Mouse (Mus musculus): ENCODE results near the gene Myrf. TPM values are rescaled to one million over a fixed set of nuclear protein-coding genes. Genes with fewer than 3 reads are reported as not detected.

Myrf gene
- polyA plus RNA-seq, 2 experiments: 3.5 to 6.4 TPM

GRCm38 (mm10) chr19:10280771-10281540 is 40.4 kb upstream of the Myrf start:
- no peak overlapping the region for H3K9ac ChIP-seq (replicated peaks)
- 0 out of 4 replicates have a peak, but pooled peaks cover 0 to 5% of the 10 kb centered on the region in 2 experiments for H3K4me1 ChIP-seq (replicated peaks; ENCODE audit: control insufficient read depth in 2 of 2, insufficient read depth in 2 of 2, low read length in 1 of 2)
- no peak overlapping the region for H3K27ac ChIP-seq
- TF ChIP-seq EP300 (IDR thresholded peaks at IDR 0.05; ENCODE audit: low read depth): no peak
- no peak for TF ChIP-seq CTCF (IDR thresholded peaks at IDR 0.05; ENCODE audit: low read depth)
- H3K9me3 ChIP-seq (ENCODE audit: control insufficient read depth, low read length): no peaks in the 10 kb centered on the region
- H3K36me3 ChIP-seq (replicated peaks; ENCODE audit: control insufficient read depth, insufficient read depth, low read depth): no peaks in the 10 kb centered on the region
- H3K27me3 ChIP-seq (ENCODE audit: control insufficient read depth, insufficient read depth, low read length): no peaks in the 10 kb centered on the region
- WGBS (ENCODE audit: insufficient replicate concordance): 40% methylated on average over 14 of the region's 14 CpGs
- DNase-seq (ENCODE audit: low read depth in 3 of 3, low spot score in 3 of 3): no peak
- H3K4me2 ChIP-seq (ENCODE audit: low read depth): no peak overlapping the region
- no peak for ATAC-seq (ENCODE audit: insufficient read depth)
- H3K4me3 ChIP-seq (ENCODE audit: insufficient read depth in 1 of 2, low read depth in 2 of 2, low read length in 2 of 2): no peak overlapping the region

DNA sequence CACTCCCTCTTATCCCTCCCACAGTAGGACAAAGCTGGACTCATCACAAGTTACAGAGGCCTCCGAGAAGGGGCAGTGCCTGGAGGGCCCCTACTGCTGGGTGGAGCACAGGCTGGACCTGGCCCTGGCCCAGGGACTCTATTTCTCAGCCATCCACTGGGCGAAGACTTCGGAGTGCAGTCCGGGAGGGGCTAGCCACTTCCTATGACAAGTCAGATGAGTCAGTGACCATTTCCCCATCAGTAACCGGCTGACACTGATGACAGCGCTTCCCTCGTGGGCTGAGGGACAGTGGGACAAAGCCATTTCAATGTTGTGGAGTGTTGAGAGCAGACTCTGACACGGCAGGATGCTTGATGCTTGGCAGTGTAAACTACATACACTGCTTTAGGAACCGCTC is 39.1 kb upstream of the Myrf start:
- Histone ChIP-seq H3K9me3 (ENCODE audit: control insufficient read depth, low read length) (no peaks in the 10 kb centered on the region), H3K36me3 (replicated peaks; ENCODE audit: control insufficient read depth, insufficient read depth, low read depth) (no peaks in the 10 kb centered on the region), H3K27me3 (ENCODE audit: control insufficient read depth, insufficient read depth, low read length) (no peaks in the 10 kb centered on the region), H3K4me1 (replicated peaks; ENCODE audit: control insufficient read depth in 2 of 2, insufficient read depth in 2 of 2, low read length in 1 of 2) (0 out of 4 replicates have a peak, but pooled peaks cover 0 to 5% of the 10 kb centered on the region in 2 experiments), H3K9ac (replicated peaks) (no peak overlapping the region), H3K4me3 (ENCODE audit: insufficient read depth in 1 of 2, low read depth in 2 of 2, low read length in 2 of 2) (no peak overlapping the region), H3K4me2 (ENCODE audit: low read depth) (no peak overlapping the region), H3K27ac (no peak overlapping the region)
- 32% methylated on average over 9 of the region's 9 CpGs for WGBS (ENCODE audit: insufficient replicate concordance)
- ATAC-seq (ENCODE audit: insufficient read depth) (no peak), DNase-seq (ENCODE audit: low read depth in 3 of 3, low spot score in 3 of 3) (no peak)
- TF ChIP-seq EP300 (IDR thresholded peaks at IDR 0.05; ENCODE audit: low read depth) (no peak), CTCF (IDR thresholded peaks at IDR 0.05; ENCODE audit: low read depth) (no peak)

DNA sequence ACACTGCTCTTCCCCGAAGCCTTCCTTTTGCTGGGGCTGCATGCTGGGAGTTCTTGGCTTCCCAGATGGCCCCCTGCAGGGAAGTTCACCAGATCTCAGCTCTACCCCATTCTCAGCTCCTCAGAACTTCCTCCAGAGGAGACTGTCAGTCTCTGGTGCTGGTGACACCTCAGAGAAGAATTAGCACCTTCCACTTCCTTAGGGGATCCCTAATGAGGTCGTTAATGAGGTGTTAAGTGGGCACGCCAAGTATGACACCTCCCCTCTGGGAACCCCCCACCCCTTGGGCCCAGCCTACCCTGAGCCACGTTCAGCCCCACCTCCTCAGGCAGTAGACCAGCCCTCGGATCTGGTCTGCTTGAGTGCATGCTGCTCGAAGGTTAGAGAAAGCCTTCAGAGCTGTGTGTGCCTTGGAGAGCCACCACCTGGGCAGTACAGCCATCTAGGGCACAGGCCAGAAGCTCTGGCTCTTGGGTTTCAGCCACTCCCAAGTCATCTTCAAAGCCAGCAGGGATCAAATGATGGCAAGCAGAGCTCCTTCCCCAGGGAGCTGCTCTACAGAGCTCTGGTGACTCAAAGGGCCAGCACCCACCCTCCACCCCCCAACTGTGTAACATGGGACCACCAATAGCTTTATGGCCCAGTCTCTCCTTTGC is 38.2 kb upstream of the Myrf start:
- TF ChIP-seq EP300 (IDR thresholded peaks at IDR 0.05; ENCODE audit: low read depth) (no peak), CTCF (IDR thresholded peaks at IDR 0.05; ENCODE audit: low read depth) (no peak)
- WGBS (ENCODE audit: insufficient replicate concordance): 30% methylated on average over 6 of the region's 6 CpGs
- no peaks in the 10 kb centered on the region for H3K36me3 ChIP-seq (replicated peaks; ENCODE audit: control insufficient read depth, insufficient read depth, low read depth)
- H3K4me3 ChIP-seq (ENCODE audit: insufficient read depth in 1 of 2, low read depth in 2 of 2, low read length in 2 of 2): no peak overlapping the region
- H3K4me1 ChIP-seq (replicated peaks; ENCODE audit: control insufficient read depth in 2 of 2, insufficient read depth in 2 of 2, low read length in 1 of 2): 0 out of 4 replicates have a peak, but pooled peaks cover 0 to 5% of the 10 kb centered on the region in 2 experiments
- no peaks in the 10 kb centered on the region for H3K27me3 ChIP-seq (ENCODE audit: control insufficient read depth, insufficient read depth, low read length)
- DNase-seq (ENCODE audit: low read depth in 3 of 3, low spot score in 3 of 3) (no peak), ATAC-seq (ENCODE audit: insufficient read depth) (no peak)
- H3K27ac ChIP-seq: no peak overlapping the region
- H3K9me3 ChIP-seq (ENCODE audit: control insufficient read depth, low read length): no peaks in the 10 kb centered on the region
- no peak overlapping the region for H3K9ac ChIP-seq (replicated peaks)
- no peak overlapping the region for H3K4me2 ChIP-seq (ENCODE audit: low read depth)

GRCm38 (mm10) chr19:10277759-10278158 is 37.2 kb upstream of the Myrf start:
- WGBS (ENCODE audit: insufficient replicate concordance): 39% methylated on average over 5 of the region's 5 CpGs
- H3K9me3 ChIP-seq (ENCODE audit: control insufficient read depth, low read length): no peaks in the 10 kb centered on the region
- H3K9ac ChIP-seq (replicated peaks): no peak overlapping the region
- H3K27me3 ChIP-seq (ENCODE audit: control insufficient read depth, insufficient read depth, low read length): no peaks in the 10 kb centered on the region
- no peak overlapping the region for H3K4me3 ChIP-seq (ENCODE audit: insufficient read depth in 1 of 2, low read depth in 2 of 2, low read length in 2 of 2)
- no peak overlapping the region for H3K4me2 ChIP-seq (ENCODE audit: low read depth)
- H3K27ac ChIP-seq: no peak overlapping the region
- no peak for TF ChIP-seq EP300 (IDR thresholded peaks at IDR 0.05; ENCODE audit: low read depth)
- TF ChIP-seq CTCF (IDR thresholded peaks at IDR 0.05; ENCODE audit: low read depth): no peak
- H3K4me1 ChIP-seq (replicated peaks; ENCODE audit: control insufficient read depth in 2 of 2, insufficient read depth in 2 of 2, low read length in 1 of 2): 0 out of 4 replicates have a peak, but pooled peaks cover 0 to 5% of the 10 kb centered on the region in 2 experiments
- ATAC-seq (ENCODE audit: insufficient read depth) (0 out of 2 replicates have a peak, but pooled peaks have one; percentile 41), DNase-seq (ENCODE audit: low read depth in 3 of 3, low spot score in 3 of 3) (no peak)
- no peaks in the 10 kb centered on the region for H3K36me3 ChIP-seq (replicated peaks; ENCODE audit: control insufficient read depth, insufficient read depth, low read depth)

GRCm38 (mm10) chr19:10277331-10277730 is 36.8 kb upstream of the Myrf start:
- 0 out of 4 replicates have a peak, but pooled peaks cover 0 to 5% of the 10 kb centered on the region in 2 experiments for H3K4me1 ChIP-seq (replicated peaks; ENCODE audit: control insufficient read depth in 2 of 2, insufficient read depth in 2 of 2, low read length in 1 of 2)
- H3K27me3 ChIP-seq (ENCODE audit: control insufficient read depth, insufficient read depth, low read length): no peaks in the 10 kb centered on the region
- DNase-seq (ENCODE audit: low read depth in 3 of 3, low spot score in 3 of 3): no peak
- H3K4me2 ChIP-seq (ENCODE audit: low read depth): no peak overlapping the region
- H3K9me3 ChIP-seq (ENCODE audit: control insufficient read depth, low read length): no peaks in the 10 kb centered on the region
- WGBS (ENCODE audit: insufficient replicate concordance): 13% methylated on average over 17 of the region's 17 CpGs
- no peak overlapping the region for H3K4me3 ChIP-seq (ENCODE audit: insufficient read depth in 1 of 2, low read depth in 2 of 2, low read length in 2 of 2)
- H3K9ac ChIP-seq (replicated peaks): no peak overlapping the region
- TF ChIP-seq CTCF (IDR thresholded peaks at IDR 0.05; ENCODE audit: low read depth) (no peak), EP300 (IDR thresholded peaks at IDR 0.05; ENCODE audit: low read depth) (no peak)
- no peak overlapping the region for H3K27ac ChIP-seq
- no peaks in the 10 kb centered on the region for H3K36me3 ChIP-seq (replicated peaks; ENCODE audit: control insufficient read depth, insufficient read depth, low read depth)
- no peak for ATAC-seq (ENCODE audit: insufficient read depth)
